Mouse (Mus musculus) erythroblast, embryonic 14.5 days (primary cell): ENCODE measurements around the gene Stox1. TPM values are rescaled to one million over a fixed set of nuclear protein-coding genes. Genes with fewer than 3 reads are reported as not detected.
A peak's percentile ranks its signal among the peaks of the same experiment; 100 is the strongest.

Source experiments
- H3K27me3 ChIP-seq: 2 replicates; pipeline ENCODE4 v1.6.1; 2012; ENCODE audit warnings: inconsistent platforms; ENCODE audit not compliant: control insufficient read depth
- H3K36me3 ChIP-seq: 2 replicates; pipeline ENCODE4 v1.6.1; 2012; ENCODE audit warnings: mild to moderate bottlenecking, inconsistent platforms; ENCODE audit not compliant: control insufficient read depth
- H3K4me1 ChIP-seq: 2 replicates; pipeline ENCODE4 v1.6.1; 2012; ENCODE audit warnings: inconsistent platforms; ENCODE audit not compliant: control insufficient read depth
- H3K4me3 ChIP-seq: replicated peaks from 2 replicates; pipeline ENCODE3; 2012; ENCODE audit warnings: moderate library complexity, mild to moderate bottlenecking, inconsistent platforms
- H3K9me3 ChIP-seq: 2 replicates; pipeline ENCODE4 v1.6.1; 2012; ENCODE audit warnings: low read length, inconsistent platforms, mixed read lengths; ENCODE audit not compliant: control insufficient read depth
- GATA1 ChIP-seq: IDR thresholded peaks from 2 replicates; pipeline ENCODE4 v1.6.1; 2012; ENCODE audit warnings: low read length, inconsistent platforms, mixed read lengths
- TAL1 ChIP-seq: IDR thresholded peaks from 3 replicates; pipeline ENCODE4 v1.6.1; 2012; ENCODE audit warnings: low read length, inconsistent platforms, mixed read lengths
- polyA plus RNA-seq: library from polyadenylated mRNA; stranded (reverse); fragments of >175 nt; gene quantifications from 2 replicates; pipeline ENCODE4 v1.2.3, GENCODE M21; 2012

Stox1 gene
- polyA plus RNA-seq, 1 experiment, result not detected

DNA sequence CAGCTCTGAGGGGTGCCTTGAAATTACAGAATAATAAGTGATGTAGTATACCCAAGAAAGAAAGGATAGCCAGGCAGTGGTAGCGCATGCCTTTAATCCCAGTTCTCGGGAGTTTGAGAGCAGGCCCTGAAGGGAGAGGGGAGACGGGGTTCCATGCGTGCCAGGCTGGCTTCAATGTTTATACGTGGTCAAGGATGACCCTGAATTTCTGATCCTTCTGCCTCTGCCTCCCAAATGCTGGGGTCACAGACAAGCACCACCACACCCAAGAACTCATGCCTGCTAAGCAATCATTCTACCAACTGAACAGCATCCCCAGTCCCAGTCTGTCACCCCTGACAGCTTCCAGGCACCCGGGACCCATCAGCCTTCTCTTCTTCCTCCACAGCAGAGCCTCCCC lies 49.7 kb downstream of the Stox1 start:
- Histone ChIP-seq H3K36me3 (no peaks in the 10 kb centered on the region), H3K4me1 (no peaks in the 10 kb centered on the region), H3K4me3 (no peak overlapping the region), H3K9me3 (peaks cover 8% of the 10 kb centered on the region), H3K27me3 (no peaks in the 10 kb centered on the region; the same call in 1 of the 2 replicates)
- TF ChIP-seq TAL1 (no peak), GATA1 (no peak)

DNA sequence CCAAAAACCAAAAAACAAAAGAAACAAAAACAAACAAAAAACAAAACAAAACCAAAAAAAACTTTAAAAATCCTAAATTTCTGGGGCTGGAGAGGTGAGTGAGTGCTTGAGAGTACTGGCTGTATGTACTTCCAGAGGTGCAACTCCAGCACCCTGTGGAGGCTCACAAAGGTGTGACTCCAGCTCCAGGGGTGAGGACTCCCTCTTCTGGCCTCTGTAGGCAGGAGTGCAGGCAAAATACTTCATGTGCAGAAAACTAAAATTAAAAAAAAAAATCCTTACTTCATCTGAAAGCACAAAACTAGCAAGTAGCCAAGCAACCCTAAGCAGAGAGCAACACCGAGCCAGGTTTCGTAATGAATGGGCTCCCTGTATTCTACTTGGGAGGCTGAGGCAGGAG lies 53.6 kb downstream of the Stox1 start:
- H3K4me1 ChIP-seq, result peaks cover 13% of the 10 kb centered on the region

GRCm38 (mm10) chr10:62669245-62669644 lies 56.7 kb downstream of the Stox1 start:
- peaks cover 21% of the 10 kb centered on the region for H3K4me1 ChIP-seq
- TF ChIP-seq GATA1 (no peak), TAL1 (no peak)
- peaks cover 18% of the 10 kb centered on the region for H3K27me3 ChIP-seq
- H3K9me3 ChIP-seq, result no peaks in the 10 kb centered on the region
- no peaks in the 10 kb centered on the region for H3K36me3 ChIP-seq
- H3K4me3 ChIP-seq, result no peak overlapping the region

More for the DNA sequence above, 53.6 kb downstream of the Stox1 start:
- Histone ChIP-seq H3K9me3 (no peaks in the 10 kb centered on the region), H3K27me3 (no peaks in the 10 kb centered on the region; the same call in 1 of the 2 replicates), H3K36me3 (no peaks in the 10 kb centered on the region), H3K4me3 (no peak overlapping the region)
- no peak for TF ChIP-seq GATA1
- no peak for TF ChIP-seq TAL1

DNA sequence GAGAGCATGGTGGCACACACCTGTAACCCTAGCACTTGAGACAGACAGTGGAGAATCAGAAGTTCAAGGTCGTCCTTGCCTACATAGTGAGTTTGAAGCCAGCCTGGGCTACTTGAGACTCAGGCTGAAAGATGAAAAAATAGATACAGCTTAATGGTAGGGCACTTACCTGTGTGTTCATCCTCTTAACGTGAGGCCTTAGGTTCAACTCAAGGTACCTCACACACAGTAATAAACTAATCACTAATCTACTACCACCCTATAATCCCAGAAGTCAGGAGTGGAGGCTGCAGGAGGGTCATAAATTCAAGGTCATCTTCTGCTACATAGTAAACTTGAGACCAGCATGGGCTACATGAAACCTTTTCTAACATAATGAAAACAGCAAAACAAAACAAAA lies 57.5 kb downstream of the Stox1 start:
- no peaks in the 10 kb centered on the region for H3K36me3 ChIP-seq
- peaks cover 21% of the 10 kb centered on the region for H3K4me1 ChIP-seq
- TF ChIP-seq GATA1 (no peak), TAL1 (no peak)
- no peak overlapping the region for H3K4me3 ChIP-seq
- H3K9me3 ChIP-seq, result no peaks in the 10 kb centered on the region
- H3K27me3 ChIP-seq, result peaks cover 24% of the 10 kb centered on the region

DNA sequence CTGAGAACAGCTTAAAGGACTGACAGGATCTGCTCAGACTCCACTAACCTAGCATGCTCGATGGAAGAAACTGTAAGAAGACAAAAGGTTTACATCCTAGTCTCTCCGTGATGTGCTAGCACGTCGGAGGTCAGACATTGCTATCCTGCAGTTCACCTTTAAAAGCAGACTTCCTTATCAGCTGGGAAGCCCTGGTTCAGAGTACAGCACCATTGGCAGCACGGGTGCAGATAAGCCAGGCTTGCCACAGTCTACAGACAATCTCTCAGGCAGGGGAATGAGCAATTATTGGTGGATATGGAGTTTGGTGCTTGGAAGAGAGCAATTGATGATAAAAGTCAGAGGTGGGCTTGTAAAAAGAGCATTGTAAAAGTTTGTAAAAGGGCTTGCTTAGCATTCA lies 57.9 kb downstream of the Stox1 start:
- Histone ChIP-seq H3K4me1 (peaks cover 21% of the 10 kb centered on the region), H3K36me3 (no peaks in the 10 kb centered on the region), H3K27me3 (peaks cover 24% of the 10 kb centered on the region), H3K4me3 (no peak overlapping the region), H3K9me3 (no peaks in the 10 kb centered on the region)
- TF ChIP-seq GATA1 (peak; percentile 61), TAL1 (peak; percentile 48; the same call in 2 of the 3 replicates)

DNA sequence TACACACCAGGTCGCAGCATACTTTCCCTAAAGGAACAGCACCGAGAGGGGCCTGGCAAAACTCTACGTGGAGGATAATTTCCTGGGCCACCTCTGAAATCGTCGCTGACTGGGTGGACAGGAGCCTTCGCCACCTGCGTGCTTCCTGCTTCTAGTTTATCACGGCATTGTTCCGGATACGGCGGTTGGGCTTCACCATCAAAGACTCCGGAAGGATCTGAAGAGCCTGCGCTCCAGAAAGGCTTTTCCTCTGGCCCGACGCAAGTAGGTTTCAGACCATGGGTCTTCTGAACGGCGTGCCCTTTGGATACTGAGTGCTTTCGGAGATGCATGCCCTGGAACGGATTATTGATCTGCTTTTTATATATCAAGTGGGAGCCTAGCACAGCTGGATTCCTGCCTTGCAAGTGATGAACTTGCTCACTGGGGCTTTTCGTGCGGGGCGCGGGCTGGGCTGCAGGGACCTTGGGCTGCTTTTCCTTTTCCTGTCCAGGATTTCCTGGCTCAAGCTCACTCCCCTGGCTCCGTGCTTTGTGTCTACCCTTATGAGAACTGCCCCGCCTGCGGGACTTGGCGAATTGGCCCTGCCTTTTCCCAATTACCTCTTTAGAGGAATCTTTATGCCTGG lies 60.9 kb downstream of the Stox1 start:
- H3K27me3 ChIP-seq, result peaks cover 24% of the 10 kb centered on the region
- no peaks in the 10 kb centered on the region for H3K9me3 ChIP-seq
- TF ChIP-seq TAL1 (no peak), GATA1 (no peak)
- H3K4me3 ChIP-seq, result no peak overlapping the region
- H3K36me3 ChIP-seq, result no peaks in the 10 kb centered on the region
- H3K4me1 ChIP-seq, result peaks cover 26% of the 10 kb centered on the region

DNA sequence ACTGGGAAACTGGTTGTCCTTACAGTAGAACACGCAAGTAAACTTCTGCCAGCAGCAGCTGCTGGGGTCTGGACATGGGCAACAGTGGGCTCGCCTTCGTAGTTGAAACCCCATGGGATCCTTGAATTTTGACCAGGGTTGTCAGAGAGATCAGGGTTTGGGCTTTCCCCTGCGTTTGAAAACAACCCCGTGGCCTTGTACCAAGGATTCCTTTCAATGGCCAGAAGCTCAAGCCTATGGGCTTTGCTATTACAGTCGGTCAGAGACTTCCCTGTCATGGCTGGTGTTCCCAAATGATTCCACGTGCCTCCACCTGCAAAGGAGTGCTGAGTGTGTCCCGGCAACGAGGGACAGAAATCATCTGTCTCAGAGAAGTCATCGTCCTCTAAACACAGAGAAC lies 61.8 kb downstream of the Stox1 start:
- no peak for TF ChIP-seq GATA1
- no peak for TF ChIP-seq TAL1
- Histone ChIP-seq H3K27me3 (peaks cover 24% of the 10 kb centered on the region), H3K9me3 (no peaks in the 10 kb centered on the region), H3K36me3 (no peaks in the 10 kb centered on the region), H3K4me1 (peaks cover 26% of the 10 kb centered on the region), H3K4me3 (no peak overlapping the region)

DNA sequence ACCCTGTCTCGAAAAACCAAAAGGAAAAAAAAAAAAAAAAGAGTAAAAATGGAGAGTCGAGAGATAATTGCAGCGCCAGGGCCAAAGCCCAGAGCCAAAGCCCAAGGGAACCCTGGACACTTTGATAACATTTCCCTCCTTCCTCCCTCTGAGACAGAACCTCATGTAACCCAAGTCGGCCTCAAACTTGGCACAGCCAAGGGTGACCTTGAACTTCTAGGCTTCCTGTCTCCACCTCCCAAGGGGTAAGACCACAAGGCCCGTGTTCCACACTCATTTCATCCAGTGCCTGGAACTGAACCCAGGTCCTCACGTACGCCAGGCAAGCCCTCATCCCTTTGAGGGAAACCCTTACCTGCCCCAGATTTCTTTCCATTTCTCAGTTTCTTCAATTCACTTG lies 69.2 kb downstream of the Stox1 start:
- no peak for TF ChIP-seq TAL1
- no peak for TF ChIP-seq GATA1
- Histone ChIP-seq H3K4me3 (no peak overlapping the region), H3K36me3 (no peaks in the 10 kb centered on the region), H3K4me1 (peaks cover 6% of the 10 kb centered on the region), H3K27me3 (no peaks in the 10 kb centered on the region), H3K9me3 (no peaks in the 10 kb centered on the region)

DNA sequence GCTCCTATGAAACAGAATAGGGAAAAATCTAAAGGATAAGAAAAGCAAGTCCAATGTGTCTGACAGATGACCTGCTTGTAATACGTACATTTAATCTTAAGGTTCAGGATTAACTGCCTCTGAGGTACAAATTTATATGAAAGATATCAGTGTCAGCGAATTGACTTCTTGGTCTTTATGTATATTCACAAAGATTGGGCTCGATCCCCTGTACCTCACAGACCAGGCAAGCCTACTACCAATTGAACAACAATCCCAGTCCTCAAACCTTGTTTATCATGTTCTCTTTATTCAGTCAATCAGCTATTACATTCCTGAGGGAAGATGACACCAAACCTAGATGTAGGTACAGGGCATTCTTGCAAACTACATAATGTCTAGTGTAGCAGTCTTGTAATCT lies 74.0 kb downstream of the Stox1 start:
- no peaks in the 10 kb centered on the region for H3K27me3 ChIP-seq
- peak overlapping the region; percentile 100 for H3K4me3 ChIP-seq
- H3K4me1 ChIP-seq, result peaks cover 30% of the 10 kb centered on the region
- no peaks in the 10 kb centered on the region for H3K9me3 ChIP-seq
- TF ChIP-seq GATA1 (no peak), TAL1 (no peak)
- peaks cover 13% of the 10 kb centered on the region for H3K36me3 ChIP-seq
